Mouse (Mus musculus) liver, postnatal 0 days (tissue): Measurements from ENCODE around the gene Nphp1. TPM values are rescaled to one million over a fixed set of nuclear protein-coding genes. Genes with fewer than 3 reads are reported as not detected.

Experiments used
- ATAC-seq: fragments of 200-750 bp; cut with Nextera tagmentation; 2 replicates; pipeline ENCODE4 v1.8.0; 2017; ENCODE audit warnings: mild to moderate bottlenecking, moderate library complexity
- DNase-seq: peaks from one replicate; pipeline ENCODE4 v3.0.0-alpha.2; 2016
- H3K27ac ChIP-seq: fragments of 300-500 bp; sonication (generic); 2 replicates; pipeline ENCODE4 v1.5.1; 2014; ENCODE audit warnings: antibody characterized with exemption, moderate library complexity, mild to moderate bottlenecking, low read depth
- H3K27me3 ChIP-seq: fragments of 300-500 bp; sonication (generic); 2 replicates; pipeline ENCODE4 v1.6.1; 2014; ENCODE audit warnings: low read length, control low read depth, mixed read lengths; ENCODE audit not compliant: insufficient read depth
- H3K36me3 ChIP-seq: fragments of 300-500 bp; sonication (generic); replicated peaks from 2 replicates; pipeline ENCODE4 v1.6.1; 2014; ENCODE audit warnings: mild to moderate bottlenecking, control low read depth, low read length, moderate library complexity, mixed read lengths; ENCODE audit not compliant: insufficient read depth
- H3K4me1 ChIP-seq: fragments of 300-500 bp; sonication (generic); 2 replicates; pipeline ENCODE4 v1.6.1; 2014; ENCODE audit warnings: antibody characterized with exemption, mild to moderate bottlenecking, control low read depth; ENCODE audit not compliant: insufficient read depth
- H3K4me2 ChIP-seq: fragments of 300-500 bp; sonication (generic); 2 replicates; pipeline ENCODE4 v1.6.1; 2014; ENCODE audit warnings: low read depth, mild to moderate bottlenecking, low read length, moderate library complexity, mixed read lengths
- H3K4me3 ChIP-seq: fragments of 300-500 bp; sonication (generic); 2 replicates; pipeline ENCODE4 v1.5.1; 2014; ENCODE audit warnings: low read depth, low read length
- H3K9ac ChIP-seq: fragments of 300-500 bp; sonication (generic); replicated peaks from 2 replicates; pipeline ENCODE4 v1.6.1; 2014; ENCODE audit warnings: mild to moderate bottlenecking, moderate library complexity
- H3K9me3 ChIP-seq: fragments of 300-500 bp; sonication (generic); 2 replicates; pipeline ENCODE4 v1.6.1; 2016; ENCODE audit warnings: mild to moderate bottlenecking, control low read depth, low read length, mixed read lengths
- CTCF ChIP-seq: sonication (generic); IDR thresholded peaks from 2 replicates; pipeline ENCODE4 v1.5.1; 2016; ENCODE audit warnings: antibody characterized with exemption, low read depth
- EP300 ChIP-seq: IDR thresholded peaks from 2 replicates; pipeline ENCODE4 v1.6.1; 2016; ENCODE audit warnings: antibody characterized with exemption, low read depth, mild to moderate bottlenecking
- WGBS: fragments of 180-500 bp; shearing (Covaris S2); extraction: QIAGEN DNeasy Blood & Tissue Kit; methylation state at CpG from one replicate; pipeline ENCODE4 v1.1.7; 2014; ENCODE audit not compliant: insufficient replicate concordance; 5-methylcytosine and 5-hydroxymethylcytosine counted together
- polyA plus RNA-seq: library from polyadenylated mRNA; unstranded; fragments of >200 nt; fragmentation: Nextera tagmentation; extraction: Ambion mirVana; gene quantifications from 2 replicates; pipeline ENCODE4 v1.2.1, GENCODE M21; 2015

Nphp1 gene
- polyA plus RNA-seq, 1 experiment from 2014 or later: 4.4 TPM

DNA sequence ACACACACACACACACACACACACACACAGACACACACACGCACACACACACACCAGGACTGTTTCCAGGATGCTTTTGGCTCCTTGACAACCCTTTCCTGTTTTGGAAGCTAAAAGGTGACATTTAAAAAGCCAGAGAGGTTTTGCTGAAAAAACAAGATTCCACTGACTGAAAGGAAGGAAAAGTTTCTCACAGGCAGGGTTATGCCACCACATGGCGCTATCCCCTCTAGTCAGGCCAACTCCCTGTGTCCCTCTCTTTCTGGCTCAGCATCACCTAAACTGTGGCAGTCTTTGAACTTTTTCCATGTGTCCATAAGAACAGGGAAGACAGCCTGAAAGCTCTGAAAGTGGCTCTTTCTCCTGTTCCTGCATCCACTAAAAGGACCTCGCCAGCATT lies 50.8 kb downstream of the Nphp1 start:
- ATAC-seq (no peak), DNase-seq (no peak)
- H3K4me2 ChIP-seq: no peak overlapping the region
- H3K9ac ChIP-seq: no peak overlapping the region
- H3K4me3 ChIP-seq: no peak overlapping the region
- H3K4me1 ChIP-seq: peaks cover 10% of the 10 kb centered on the region; the same call in 1 of the 2 replicates
- no peak overlapping the region for H3K27ac ChIP-seq
- 74% methylated on average over 3 of the region's 3 CpGs for WGBS
- H3K36me3 ChIP-seq: no peaks in the 10 kb centered on the region
- no peaks in the 10 kb centered on the region for H3K9me3 ChIP-seq
- TF ChIP-seq CTCF: no peak
- no peak for TF ChIP-seq EP300
- no peaks in the 10 kb centered on the region for H3K27me3 ChIP-seq

DNA sequence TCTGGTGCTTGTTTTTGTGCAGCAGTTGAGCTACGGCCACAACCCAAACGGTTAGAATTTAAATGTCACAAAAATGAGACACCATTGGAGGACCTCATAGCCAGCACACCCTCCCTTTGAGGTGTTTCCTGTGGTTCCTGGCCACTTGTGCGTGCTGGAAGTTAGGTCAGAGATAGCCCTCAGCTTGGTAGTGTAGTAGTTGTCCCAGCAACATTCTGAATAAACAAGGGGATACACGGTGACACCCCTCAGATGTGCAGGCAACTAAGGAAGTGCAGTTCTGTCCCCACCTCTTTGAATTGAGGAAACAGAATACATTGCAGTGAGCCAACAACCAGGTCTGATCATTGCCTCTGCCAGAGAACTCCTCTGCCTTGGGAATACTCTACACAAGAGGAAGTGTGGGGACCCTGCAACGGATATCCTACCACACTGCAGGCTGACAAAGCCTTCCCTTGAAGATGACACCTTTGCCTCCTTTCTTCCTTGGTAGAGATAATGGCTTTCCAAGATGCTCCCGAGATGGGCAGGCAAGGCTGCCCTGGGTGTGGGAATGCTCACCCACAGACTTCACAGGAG lies 52.0 kb downstream of the Nphp1 start:
- ATAC-seq: no peak
- peaks cover 10% of the 10 kb centered on the region; the same call in 1 of the 2 replicates for H3K4me1 ChIP-seq
- WGBS: 43% methylated on average over 6 of the region's 6 CpGs
- H3K4me2 ChIP-seq: no peak overlapping the region
- H3K9ac ChIP-seq: no peak overlapping the region
- no peaks in the 10 kb centered on the region for H3K9me3 ChIP-seq
- H3K4me3 ChIP-seq: no peak overlapping the region
- no peaks in the 10 kb centered on the region for H3K27me3 ChIP-seq
- no peaks in the 10 kb centered on the region for H3K36me3 ChIP-seq
- H3K27ac ChIP-seq: no peak overlapping the region
- no peak for DNase-seq
- TF ChIP-seq CTCF (no peak), EP300 (no peak)

DNA sequence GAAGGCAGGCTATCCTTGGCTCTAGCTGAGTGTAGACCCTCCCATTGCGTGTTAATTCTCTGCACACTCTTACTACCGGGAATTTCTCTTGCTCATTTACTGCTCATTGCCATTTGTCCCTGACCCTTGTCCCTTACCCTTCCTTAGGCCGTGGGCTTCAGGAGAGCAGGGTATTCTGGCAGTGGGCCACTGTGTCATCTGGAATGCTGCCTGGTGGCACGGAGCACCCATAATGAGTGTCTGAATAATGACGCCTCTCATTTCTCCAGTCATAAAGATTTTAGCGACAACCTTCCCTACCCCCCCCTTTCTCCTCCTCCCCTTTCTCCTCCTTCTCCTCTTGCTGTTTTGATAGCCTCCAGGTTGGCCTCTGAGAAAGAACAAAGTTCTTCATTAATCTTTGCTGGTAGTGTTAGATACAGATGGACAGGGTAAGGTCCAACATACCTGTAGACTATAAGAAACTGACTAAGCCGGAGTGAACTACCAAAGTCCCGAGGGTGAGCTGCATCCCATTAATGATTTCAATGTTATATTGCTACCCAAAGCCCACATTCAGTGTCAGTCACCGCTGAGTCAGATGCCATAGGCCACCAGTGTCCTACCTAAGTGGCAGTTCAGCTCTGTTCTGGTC lies 53.1 kb downstream of the Nphp1 start:
- TF ChIP-seq EP300 (no peak), CTCF (no peak)
- no peak for DNase-seq
- 80% methylated on average over 9 of the region's 9 CpGs for whole genome bisulfite sequencing
- Histone ChIP-seq H3K9me3 (no peaks in the 10 kb centered on the region), H3K27me3 (0 out of 2 replicates have a peak, but pooled peaks cover 3% of the 10 kb centered on the region), H3K4me1 (peaks cover 3% of the 10 kb centered on the region; the same call in 1 of the 2 replicates), H3K36me3 (no peaks in the 10 kb centered on the region), H3K9ac (no peak overlapping the region), H3K4me3 (no peak overlapping the region), H3K4me2 (no peak overlapping the region), H3K27ac (no peak overlapping the region)
- no peak for ATAC-seq

DNA sequence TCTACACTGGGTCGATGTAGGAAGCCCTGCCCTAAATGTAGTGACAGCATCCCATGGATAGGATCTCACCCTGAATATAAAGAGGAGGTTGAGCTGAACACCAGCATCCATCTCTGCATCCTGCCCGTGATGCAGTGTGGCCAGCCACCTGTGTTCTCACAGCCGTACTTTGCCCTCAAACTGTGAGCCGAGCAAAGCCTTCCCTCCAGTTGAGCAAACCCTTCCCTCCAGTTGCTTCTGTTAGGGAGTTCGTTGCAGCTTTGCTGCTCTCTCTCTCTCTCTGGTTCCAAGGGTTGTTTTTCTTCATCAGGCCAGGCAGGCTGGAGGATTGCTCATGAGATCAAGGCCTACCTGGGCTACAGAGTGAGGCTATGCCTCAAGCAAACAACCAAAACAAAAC lies 53.8 kb downstream of the Nphp1 start:
- no peaks in the 10 kb centered on the region for H3K9me3 ChIP-seq
- peaks cover 10% of the 10 kb centered on the region; the same call in 1 of the 2 replicates for H3K27me3 ChIP-seq
- H3K27ac ChIP-seq: no peak overlapping the region
- no peak overlapping the region for H3K9ac ChIP-seq
- no peak overlapping the region for H3K4me2 ChIP-seq
- H3K4me1 ChIP-seq: 0 out of 2 replicates have a peak, but pooled peaks cover 2% of the 10 kb centered on the region
- WGBS: 56% methylated on average over 5 of the region's 5 CpGs
- TF ChIP-seq CTCF (no peak), EP300 (no peak)
- no peak overlapping the region for H3K4me3 ChIP-seq
- DNase-seq (no peak), ATAC-seq (peak; percentile 62)
- H3K36me3 ChIP-seq: no peaks in the 10 kb centered on the region

DNA sequence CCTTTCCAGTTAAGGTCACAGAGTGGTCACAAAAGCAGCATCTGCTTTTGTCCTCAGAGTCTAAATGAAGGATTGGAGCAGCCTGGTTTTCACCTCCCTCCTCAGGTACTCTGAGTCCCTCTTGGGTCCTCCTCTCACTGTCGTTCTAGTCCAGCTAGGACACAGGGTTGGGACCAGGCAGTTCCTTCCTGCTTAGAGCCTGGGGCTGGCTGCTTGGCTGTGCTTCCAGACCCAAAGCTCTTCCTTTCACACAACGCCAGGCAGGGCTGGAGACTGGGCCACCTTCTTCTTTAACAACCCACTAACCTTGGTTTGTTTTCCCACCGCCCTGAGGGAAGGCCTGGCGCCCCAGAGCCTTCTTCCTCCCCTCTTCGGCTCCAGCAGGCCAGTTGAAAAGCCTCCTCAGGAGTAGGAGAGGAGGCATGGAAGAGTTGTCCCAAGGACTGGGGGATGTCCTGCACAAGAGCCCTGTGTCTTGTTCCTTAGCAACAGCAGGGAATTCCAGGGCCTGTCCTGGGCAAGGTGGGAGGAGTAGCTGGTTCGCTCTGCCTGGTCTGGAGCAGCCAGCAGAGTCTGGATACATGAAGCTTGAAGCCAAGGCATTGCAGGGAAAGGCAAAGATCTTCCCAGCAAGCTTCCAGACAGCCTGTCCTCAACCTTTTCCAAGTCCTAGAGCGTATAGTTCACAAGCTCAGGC lies 58.2 kb downstream of the Nphp1 start:
- DNase-seq (no peak), ATAC-seq (no peak)
- Histone ChIP-seq H3K4me2 (no peak overlapping the region), H3K9me3 (no peaks in the 10 kb centered on the region), H3K27me3 (peaks cover 23% of the 10 kb centered on the region; the same call in 1 of the 2 replicates), H3K4me3 (no peak overlapping the region), H3K36me3 (no peaks in the 10 kb centered on the region), H3K4me1 (no peaks in the 10 kb centered on the region), H3K27ac (no peak overlapping the region), H3K9ac (no peak overlapping the region)
- 60% methylated on average over 7 of the region's 7 CpGs for WGBS
- TF ChIP-seq CTCF: no peak
- no peak for TF ChIP-seq EP300

DNA sequence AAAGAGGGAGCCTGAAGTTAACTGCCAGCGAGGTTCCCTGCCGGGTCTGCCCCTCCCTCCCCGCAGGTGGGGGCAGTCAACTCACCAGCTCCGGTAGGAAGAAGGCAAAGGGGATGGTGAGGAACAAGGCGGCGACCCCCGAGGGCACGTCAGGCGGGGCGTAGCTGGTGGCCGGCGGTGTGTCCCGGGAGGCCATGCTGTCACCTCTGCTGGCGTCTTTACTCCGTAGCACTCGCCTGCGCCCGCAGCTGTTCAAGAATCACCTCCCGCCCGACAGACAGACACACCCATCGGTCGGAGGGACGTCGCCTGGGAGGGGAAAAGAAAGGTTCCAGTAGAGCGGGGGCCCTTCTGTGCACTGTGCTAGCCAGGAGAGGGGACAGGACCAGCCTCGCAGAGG lies 59.0 kb downstream of the Nphp1 start, which contains the start of gene Mall:
Gene Mall, minus strand, starts transcription at position 262 of the 400 bp plus-strand sequence.
- Histone ChIP-seq H3K4me1 (no peaks in the 10 kb centered on the region), H3K4me2 (peak within 1 kb of the TSS; percentile 13; the same call in 1 of the 2 replicates), H3K27me3 (peaks cover 23% of the 10 kb centered on the region; the same call in 1 of the 2 replicates), H3K36me3 (no peaks in the 10 kb centered on the region), H3K9me3 (no peaks in the 10 kb centered on the region), H3K4me3 (no peak within 1 kb of the TSS; the same call in 1 of the 2 replicates), H3K27ac (no peak within 1 kb of the TSS), H3K9ac (no peak within 1 kb of the TSS)
- ATAC-seq (no peak), DNase-seq (no peak)
- TF ChIP-seq EP300: no peak
- no peak for TF ChIP-seq CTCF
- WGBS: 3% methylated on average over 25 of the region's 26 CpGs
